ENCODE assay signal across 24 mouse cellular contexts in the genomic region with DNA sequence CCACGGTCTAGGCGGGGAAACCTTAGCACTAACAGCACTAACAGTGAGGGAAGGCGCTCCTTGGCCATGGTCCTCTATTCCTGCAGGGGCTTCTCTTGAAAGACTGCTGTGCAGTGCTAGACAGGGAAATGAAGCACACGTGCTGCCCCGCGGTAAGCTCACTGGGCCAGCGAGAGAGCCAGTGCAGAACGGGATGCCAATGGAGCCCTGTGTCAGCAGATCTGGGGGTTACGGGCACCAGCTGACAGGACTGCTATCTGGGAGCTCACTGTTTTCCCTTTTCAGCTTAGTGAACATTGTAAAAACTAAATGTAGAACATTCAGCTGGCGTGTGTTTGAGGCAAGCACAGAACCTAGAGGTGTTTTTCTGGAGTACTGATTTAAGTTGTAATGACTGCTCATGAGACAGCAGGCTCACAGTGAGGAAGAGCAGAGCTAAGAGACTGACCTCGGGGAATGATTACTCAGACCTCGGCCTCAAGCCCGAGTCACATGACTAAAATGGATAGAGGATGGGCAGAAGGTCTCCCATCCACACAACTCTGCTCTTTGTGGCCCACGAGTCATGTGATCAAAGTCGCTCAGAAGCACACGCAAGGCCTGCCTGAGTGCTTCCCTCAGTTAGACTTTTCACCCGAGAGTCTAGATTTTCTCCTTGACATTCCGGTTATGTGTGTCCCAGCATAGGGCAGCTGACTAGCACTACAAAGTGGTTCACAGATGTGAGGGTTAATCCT. TPM values are rescaled to one million over a fixed set of nuclear protein-coding genes. Genes with fewer than 3 reads are reported as not detected.
DNase-seq lines count a peak whose midpoint lies in the region; ATAC-seq and TF ChIP-seq lines count a peak whose summit lies in the region.
"Had no signal": no experiment of that assay in that cellular context is flagged by ENCODE, and none has a peak within 500 bp of the region (broad histone marks: within the 10 kb centered on the region; RNA-seq: fewer than 3 reads in every experiment).

No protein-coding gene starts in this region.

- H3K4me3 ChIP-seq in kidney, embryonic 15.5 days (replicated peaks): no peak overlapping the region
- H3K4me3 ChIP-seq in left cerebral cortex, adult 2 months: no peak overlapping the region
- H3K4me3 ChIP-seq: embryonic facial prominence, embryonic 13.5 days; erythroblast, embryonic 14.5 days; forebrain, embryonic 12.5 days; intestine, embryonic 15.5 days; liver, embryonic 13.5 days; midbrain, embryonic 12.5 days; neural tube, embryonic 15.5 days; stomach, embryonic 15.5 days had no signal

- H3K27ac ChIP-seq in kidney, embryonic 15.5 days: no peak overlapping the region
- H3K27ac ChIP-seq in left cerebral cortex, adult 2 months: peak overlapping the region; percentile 36
- H3K27ac ChIP-seq: embryonic facial prominence, embryonic 13.5 days; forebrain, embryonic 12.5 days; intestine, embryonic 15.5 days; liver, embryonic 13.5 days; midbrain, embryonic 12.5 days; neural tube, embryonic 15.5 days; stomach, embryonic 15.5 days had no signal

- ATAC-seq in kidney, embryonic 15.5 days (replicated peaks; ENCODE audit: low FRiP score): no peak
- ATAC-seq: hindbrain, embryonic 16.5 days; intestine, embryonic 15.5 days had no signal

- H3K4me2 ChIP-seq in kidney, embryonic 15.5 days: no peak overlapping the region
- H3K4me2 ChIP-seq: embryonic facial prominence, embryonic 13.5 days; forebrain, embryonic 12.5 days; intestine, embryonic 15.5 days; liver, embryonic 13.5 days; lung, embryonic 14.5 days; midbrain, embryonic 12.5 days; neural tube, embryonic 15.5 days; stomach, embryonic 15.5 days had no signal

- H3K36me3 ChIP-seq in kidney, embryonic 15.5 days: peaks cover 97% of the 10 kb centered on the region

- no peaks in the 10 kb centered on the region for H3K27me3 ChIP-seq in kidney, embryonic 15.5 days
- H3K27me3 ChIP-seq: embryonic facial prominence, embryonic 13.5 days; forebrain, embryonic 12.5 days; intestine, embryonic 15.5 days; liver, embryonic 13.5 days; midbrain, embryonic 12.5 days; neural tube, embryonic 15.5 days; stomach, embryonic 15.5 days had no signal

- peak; percentile 41 for DNase-seq in adrenal gland, postnatal 10 days
- no peak for DNase-seq in adrenal gland, postnatal 4 days (ENCODE audit: low spot score in 2 of 2)
- peak; percentile 72 for DNase-seq in kidney, adult 11 months
- no peak for DNase-seq in left cerebral cortex, adult 2 months (ENCODE audit: extremely low spot score in 1 of 2, low spot score in 2 of 2)
- no peak for DNase-seq in left cerebral cortex, adult 18-20 months (ENCODE audit: low spot score in 2 of 2)
- DNase-seq in testis, postnatal 14 days (ENCODE audit: low spot score): no peak
- DNase-seq: cerebellum, adult 11 months; cerebellum, postnatal 10 days; heart, postnatal 4 days; liver, embryonic 13.5 days; lung, embryonic 14.5 days; right cerebral cortex, adult 18-20 months; thymus, adult 18-20 months; thymus, postnatal 36 days had no signal

- intact Hi-C loops in left cerebral cortex, adult 2 months (cut with DNase I): no loop called here

- H3K9ac ChIP-seq in kidney, embryonic 15.5 days: no peak overlapping the region
- H3K9ac ChIP-seq: embryonic facial prominence, embryonic 13.5 days; forebrain, embryonic 12.5 days; intestine, embryonic 15.5 days; liver, embryonic 13.5 days; lung, embryonic 14.5 days; midbrain, embryonic 12.5 days; neural tube, embryonic 15.5 days; stomach, embryonic 15.5 days had no signal

- no peaks in the 10 kb centered on the region for H3K4me1 ChIP-seq in kidney, embryonic 15.5 days
- H3K4me1 ChIP-seq: embryonic facial prominence, embryonic 13.5 days; intestine, embryonic 15.5 days; liver, embryonic 13.5 days; stomach, embryonic 15.5 days had no signal

- 92% methylated on average over 18 of the region's 18 CpGs for WGBS in kidney, embryonic 15.5 days

- no peaks in the 10 kb centered on the region for H3K9me3 ChIP-seq in kidney, embryonic 15.5 days (replicated peaks)
- H3K9me3 ChIP-seq: embryonic facial prominence, embryonic 13.5 days; forebrain, embryonic 12.5 days; intestine, embryonic 15.5 days; liver, embryonic 13.5 days; midbrain, embryonic 12.5 days; neural tube, embryonic 15.5 days; stomach, embryonic 15.5 days had no signal

- no peak for TF ChIP-seq CTCF in left cerebral cortex, adult 2 months (IDR thresholded peaks at IDR 0.05)

RNA-seq across cellular contexts. Expression of a gene that starts 7.4 kb away (rescaled TPM):
- total RNA-seq in adrenal gland, postnatal 10 days (2021): 10 to 100 TPM; 22.5 to 28.1 TPM
- total RNA-seq in adrenal gland, postnatal 4 days (2021): 10 to 100 TPM; 48.9 to 52.3 TPM
- 32.1 and 34.9 TPM in 2 replicates for polyA plus RNA-seq in kidney, embryonic 15.5 days (2015; fragmentation: Nextera tagmentation; extraction: Ambion mirVana)
- total RNA-seq in left cerebral cortex, adult 2 months (2021): 100 to 1,000 TPM; 340 to 364 TPM
- 100 to 1,000 TPM; 345 to 351 TPM for total RNA-seq in left cerebral cortex, adult 18-20 months (2021)

RNA-seq across cellular contexts. Expression of a gene that starts 25.4 kb away (rescaled TPM):
- 10 to 100 TPM; 39.3 to 41.9 TPM for total RNA-seq in adrenal gland, postnatal 10 days (2021)
- total RNA-seq in adrenal gland, postnatal 4 days (2021): 10 to 100 TPM; 58.6 to 65.8 TPM
- polyA plus RNA-seq in kidney, embryonic 15.5 days (2015; fragmentation: Nextera tagmentation; extraction: Ambion mirVana): 17.7 and 21.3 TPM in 2 replicates
- 100 to 1,000 TPM; 126 to 129 TPM for total RNA-seq in left cerebral cortex, adult 2 months (2021)
- 100 to 1,000 TPM; 124 to 136 TPM for total RNA-seq in left cerebral cortex, adult 18-20 months (2021)

RNA-seq across cellular contexts. Expression of a gene that starts 26.1 kb away (rescaled TPM):
- total RNA-seq in adrenal gland, postnatal 10 days (2021): 1 to 10 TPM; 7.6 to 9.4 TPM
- 10 to 100 TPM; 13.8 to 13.9 TPM for total RNA-seq in adrenal gland, postnatal 4 days (2021)
- 3.2 and 3.4 TPM in 2 replicates for polyA plus RNA-seq in kidney, embryonic 15.5 days (2015; fragmentation: Nextera tagmentation; extraction: Ambion mirVana)
- 1 to 10 TPM; 5.3 TPM for total RNA-seq in left cerebral cortex, adult 2 months (2021)
- 1 to 10 TPM; 3.8 to 5.9 TPM for total RNA-seq in left cerebral cortex, adult 18-20 months (2021)

RNA-seq across cellular contexts. Expression of a gene that starts 33.8 kb away (rescaled TPM):
- 1 to 10 TPM; 1.7 to 2.2 TPM for total RNA-seq in adrenal gland, postnatal 10 days (2021)
- 10 to 100 TPM in 1 of 2 experiments, 1 to 10 TPM in 1; 4.7 to 12.0 TPM for total RNA-seq in adrenal gland, postnatal 4 days (2021)
- polyA plus RNA-seq in kidney, embryonic 15.5 days (2015; fragmentation: Nextera tagmentation; extraction: Ambion mirVana): 26.0 and 29.5 TPM in 2 replicates
- total RNA-seq in left cerebral cortex, adult 2 months (2021): 1 to 10 TPM in 1 of 2 experiments, under 1 TPM in 1; 0.72 to 1.0 TPM
- 1 to 10 TPM in 1 of 2 experiments, not detected in 1; 1.0 TPM for total RNA-seq in left cerebral cortex, adult 18-20 months (2021)
- total RNA-seq: megakaryocyte, adult 5-6 weeks had no signal
- polyA plus RNA-seq: erythroblast, embryonic 14.5 days had no signal

RNA-seq across cellular contexts. Expression of a gene that starts 34.0 kb away (rescaled TPM):
- total RNA-seq in adrenal gland, postnatal 10 days (2021): 100 to 1,000 TPM; 115 to 130 TPM
- total RNA-seq in adrenal gland, postnatal 4 days (2021): 100 to 1,000 TPM; 133 to 150 TPM
- polyA plus RNA-seq in kidney, embryonic 15.5 days (2015; fragmentation: Nextera tagmentation; extraction: Ambion mirVana): 24.7 and 29.5 TPM in 2 replicates
- total RNA-seq in left cerebral cortex, adult 2 months (2021): 10 to 100 TPM; 33.4 to 37.1 TPM
- 10 to 100 TPM; 27.3 to 29.1 TPM for total RNA-seq in left cerebral cortex, adult 18-20 months (2021)

Comparison
In these comparisons a context has a peak if more than half of its experiments do, and no peak if none do; other contexts are left out.
1. DNase-seq: peak in adrenal gland, postnatal 10 days (single experiment) and kidney, adult 11 months (single experiment); none in adrenal gland, postnatal 4 days (0 of 2), left cerebral cortex, adult 2 months (0 of 2), left cerebral cortex, adult 18-20 months (0 of 2) and testis, postnatal 14 days (single experiment).
2. RNA of a gene that starts 7.4 kb away (total RNA-seq): 340 to 364 TPM in left cerebral cortex, adult 2 months and 345 to 351 TPM in left cerebral cortex, adult 18-20 months; 48.9 to 52.3 TPM in adrenal gland, postnatal 4 days and 22.5 to 28.1 TPM in adrenal gland, postnatal 10 days; every median in the first group is over 4 times any median in the second.